Mouse (Mus musculus): ENCODE data around the gene Dvl1. TPM values are rescaled to one million over a fixed set of nuclear protein-coding genes. Genes with fewer than 3 reads are reported as not detected.

Gene Dvl1
- polyA plus RNA-seq, 1 experiment: 184 TPM

DNA sequence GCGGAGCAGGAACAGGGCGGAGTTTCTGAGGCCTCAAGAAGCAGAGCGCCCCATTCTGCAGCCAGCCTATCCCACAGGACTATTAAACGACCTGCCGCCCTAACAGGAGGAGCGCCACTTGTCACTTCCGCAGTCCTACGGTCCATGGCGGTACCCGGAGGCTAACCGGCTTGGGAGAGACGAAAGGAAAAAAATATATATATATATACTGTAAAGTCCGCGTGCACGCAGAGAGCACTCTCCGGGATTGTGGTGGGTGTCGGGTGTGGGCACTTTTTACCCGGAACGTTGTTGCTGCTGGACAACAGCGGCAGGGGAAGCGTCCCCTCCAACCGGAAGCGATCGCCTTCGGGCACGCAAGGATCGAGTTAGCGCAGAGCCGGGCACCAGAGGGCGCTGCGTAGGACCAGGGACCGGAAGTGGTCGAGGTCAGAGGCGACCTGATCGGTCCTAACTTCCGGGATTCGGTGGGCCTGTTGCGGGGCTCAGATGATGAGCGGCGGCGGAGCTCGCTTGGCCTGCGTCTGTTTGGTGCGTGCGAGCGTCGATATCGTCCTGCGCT is 15.9 kb upstream of the Dvl1 start, which contains the start of gene Aurkaip1:
Gene Aurkaip1, plus strand, starts transcription at position 68 of the 562 bp plus-strand sequence.
- peak; percentile 95 for DNase-seq
- WGBS: under 1% methylated on average over 49 of the region's 49 CpGs
- TF ChIP-seq POLR2A (IDR thresholded peaks at IDR 0.05; ENCODE audit: control insufficient read depth, extremely low read depth, insufficient read depth, low read length, poor library complexity): peak; percentile 71; the same call in 1 of the 2 replicates
- peak; percentile 92 for TF ChIP-seq CTCF (IDR thresholded peaks at IDR 0.05; ENCODE audit: borderline replicate concordance, control insufficient read depth, extremely low read depth, insufficient read depth, low read length, poor library complexity)
- Histone ChIP-seq H3K36me3 (ENCODE audit: control insufficient read depth, insufficient read depth, low read length) (0 out of 2 replicates have a peak, but pooled peaks cover 7% of the 10 kb centered on the region), H3K4me1 (replicated peaks; ENCODE audit: control insufficient read depth, insufficient read depth, low read length) (peaks cover 17% of the 10 kb centered on the region), H3K4me3 (ENCODE audit: control insufficient read depth, insufficient read depth, low read length) (peak within 1 kb of the TSS; percentile 71), H3K27ac (ENCODE audit: control insufficient read depth, insufficient read depth, low read length) (peak within 1 kb of the TSS; percentile 75), H3K27me3 (ENCODE audit: control insufficient read depth, insufficient read depth, low read length) (no peaks in the 10 kb centered on the region)

DNA sequence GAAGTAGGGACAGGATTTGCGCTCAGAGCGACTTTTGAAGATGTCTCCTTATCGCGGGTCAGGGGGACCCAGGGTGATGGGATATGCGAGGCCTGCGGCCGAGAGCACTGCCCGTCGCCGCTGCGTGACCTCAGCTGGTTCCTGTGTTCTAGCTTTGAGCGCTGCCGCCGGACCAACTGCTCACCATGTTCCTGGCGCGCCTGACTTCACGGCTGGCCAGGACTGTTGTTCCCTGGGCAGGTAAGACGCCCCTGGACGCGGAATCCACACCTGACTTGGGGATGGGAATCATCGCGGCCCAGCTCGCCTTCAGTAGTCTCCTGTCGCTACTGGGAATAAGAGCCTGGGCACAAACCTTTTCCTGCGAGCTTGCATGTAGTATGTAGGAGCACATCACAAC is 15.4 kb upstream of the Dvl1 start:
- no peak for DNase-seq
- H3K36me3 ChIP-seq (ENCODE audit: control insufficient read depth, insufficient read depth, low read length): 0 out of 2 replicates have a peak, but pooled peaks cover 4% of the 10 kb centered on the region
- TF ChIP-seq CTCF (IDR thresholded peaks at IDR 0.05; ENCODE audit: borderline replicate concordance, control insufficient read depth, extremely low read depth, insufficient read depth, low read length, poor library complexity): no peak
- TF ChIP-seq POLR2A (IDR thresholded peaks at IDR 0.05; ENCODE audit: control insufficient read depth, extremely low read depth, insufficient read depth, low read length, poor library complexity): no peak; the same call in 1 of the 2 replicates
- WGBS: 2% methylated on average over 25 of the region's 25 CpGs
- peak overlapping the region; percentile 38 for H3K27ac ChIP-seq (ENCODE audit: control insufficient read depth, insufficient read depth, low read length)
- peaks cover 17% of the 10 kb centered on the region for H3K4me1 ChIP-seq (replicated peaks; ENCODE audit: control insufficient read depth, insufficient read depth, low read length)
- peak overlapping the region; percentile 71 for H3K4me3 ChIP-seq (ENCODE audit: control insufficient read depth, insufficient read depth, low read length)
- no peaks in the 10 kb centered on the region for H3K27me3 ChIP-seq (ENCODE audit: control insufficient read depth, insufficient read depth, low read length)

GRCm38 (mm10) chr4:155832321-155832720 is 14.9 kb upstream of the Dvl1 start:
- 62% methylated on average over 10 of the region's 10 CpGs for WGBS
- TF ChIP-seq CTCF (IDR thresholded peaks at IDR 0.05; ENCODE audit: borderline replicate concordance, control insufficient read depth, extremely low read depth, insufficient read depth, low read length, poor library complexity) (no peak), POLR2A (IDR thresholded peaks at IDR 0.05; ENCODE audit: control insufficient read depth, extremely low read depth, insufficient read depth, low read length, poor library complexity) (no peak)
- no peak for DNase-seq
- Histone ChIP-seq H3K36me3 (ENCODE audit: control insufficient read depth, insufficient read depth, low read length) (0 out of 2 replicates have a peak, but pooled peaks cover 4% of the 10 kb centered on the region), H3K4me1 (replicated peaks; ENCODE audit: control insufficient read depth, insufficient read depth, low read length) (peaks cover 17% of the 10 kb centered on the region), H3K4me3 (ENCODE audit: control insufficient read depth, insufficient read depth, low read length) (peak overlapping the region; percentile 71), H3K27me3 (ENCODE audit: control insufficient read depth, insufficient read depth, low read length) (no peaks in the 10 kb centered on the region), H3K27ac (ENCODE audit: control insufficient read depth, insufficient read depth, low read length) (no peak overlapping the region; the same call in 1 of the 2 replicates)

DNA sequence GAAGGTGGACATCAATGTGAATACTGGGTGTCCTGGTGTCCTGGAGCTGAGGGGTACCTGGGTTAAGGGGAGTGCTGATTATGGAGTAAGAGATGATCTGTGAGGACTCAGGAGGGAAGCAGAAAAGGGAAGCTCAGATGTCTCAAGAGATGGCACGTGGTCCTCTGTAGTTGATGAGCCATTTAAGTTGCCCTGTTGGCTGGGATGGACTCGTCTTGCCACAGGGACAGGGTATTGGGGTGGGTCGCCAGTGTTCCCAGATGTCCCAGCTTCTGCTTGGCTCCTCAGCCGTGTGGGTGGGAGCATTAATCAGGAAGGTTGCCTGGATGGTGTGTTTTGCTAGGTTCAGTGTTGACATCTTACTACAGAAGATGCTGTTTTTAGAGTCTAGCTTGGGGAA is 14.0 kb upstream of the Dvl1 start:
- DNase-seq: no peak
- Histone ChIP-seq H3K4me3 (ENCODE audit: control insufficient read depth, insufficient read depth, low read length) (no peak overlapping the region), H3K4me1 (replicated peaks; ENCODE audit: control insufficient read depth, insufficient read depth, low read length) (peaks cover 21% of the 10 kb centered on the region), H3K27me3 (ENCODE audit: control insufficient read depth, insufficient read depth, low read length) (no peaks in the 10 kb centered on the region), H3K27ac (ENCODE audit: control insufficient read depth, insufficient read depth, low read length) (no peak overlapping the region), H3K36me3 (ENCODE audit: control insufficient read depth, insufficient read depth, low read length) (0 out of 2 replicates have a peak, but pooled peaks cover 4% of the 10 kb centered on the region)
- WGBS: 89% methylated on average over 4 of the region's 4 CpGs
- no peak for TF ChIP-seq CTCF (IDR thresholded peaks at IDR 0.05; ENCODE audit: borderline replicate concordance, control insufficient read depth, extremely low read depth, insufficient read depth, low read length, poor library complexity)
- TF ChIP-seq POLR2A (IDR thresholded peaks at IDR 0.05; ENCODE audit: control insufficient read depth, extremely low read depth, insufficient read depth, low read length, poor library complexity): no peak

GRCm38 (mm10) chr4:155833836-155834235 is 13.4 kb upstream of the Dvl1 start:
- H3K36me3 ChIP-seq (ENCODE audit: control insufficient read depth, insufficient read depth, low read length): 0 out of 2 replicates have a peak, but pooled peaks cover 4% of the 10 kb centered on the region
- peak; percentile 63 for DNase-seq
- WGBS: 46% methylated on average over 2 of the region's 2 CpGs
- no peaks in the 10 kb centered on the region for H3K27me3 ChIP-seq (ENCODE audit: control insufficient read depth, insufficient read depth, low read length)
- TF ChIP-seq CTCF (IDR thresholded peaks at IDR 0.05; ENCODE audit: borderline replicate concordance, control insufficient read depth, extremely low read depth, insufficient read depth, low read length, poor library complexity) (peak; percentile 64; the same call in 1 of the 2 replicates), POLR2A (IDR thresholded peaks at IDR 0.05; ENCODE audit: control insufficient read depth, extremely low read depth, insufficient read depth, low read length, poor library complexity) (no peak)
- no peak overlapping the region for H3K4me3 ChIP-seq (ENCODE audit: control insufficient read depth, insufficient read depth, low read length)
- no peak overlapping the region for H3K27ac ChIP-seq (ENCODE audit: control insufficient read depth, insufficient read depth, low read length)
- peaks cover 21% of the 10 kb centered on the region for H3K4me1 ChIP-seq (replicated peaks; ENCODE audit: control insufficient read depth, insufficient read depth, low read length)

DNA sequence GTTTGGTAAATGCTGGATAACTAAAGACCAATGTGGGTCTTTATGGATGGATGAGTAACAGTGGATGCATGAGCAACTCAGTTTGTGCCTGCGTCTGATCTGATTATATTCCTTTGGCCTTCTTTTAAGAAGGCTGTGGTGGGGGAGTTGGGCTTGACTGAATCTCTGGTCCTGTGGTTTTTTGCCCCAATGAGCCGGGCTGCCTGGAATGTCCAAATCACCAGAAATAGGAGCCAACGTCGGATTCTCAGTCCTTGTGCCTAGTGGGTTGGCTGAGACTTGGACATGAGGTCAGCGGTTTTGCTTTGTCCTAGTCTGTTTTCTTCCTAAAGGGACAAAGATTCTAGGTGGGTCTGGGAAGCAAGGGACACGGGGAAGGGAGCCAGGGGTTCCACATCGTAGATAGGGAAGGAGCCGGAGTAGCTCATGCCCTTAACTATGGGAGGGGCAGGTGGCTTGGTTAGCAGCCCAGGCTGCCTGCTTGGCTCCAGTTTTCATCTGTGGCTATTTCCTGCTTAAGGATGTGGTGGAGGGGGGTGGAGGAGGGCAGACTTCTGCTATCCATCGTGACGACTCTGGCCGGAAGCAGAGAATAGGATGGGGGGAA is 9.7 kb upstream of the Dvl1 start:
- Histone ChIP-seq H3K4me1 (replicated peaks; ENCODE audit: control insufficient read depth, insufficient read depth, low read length) (peaks cover 26% of the 10 kb centered on the region), H3K4me3 (ENCODE audit: control insufficient read depth, insufficient read depth, low read length) (no peak overlapping the region), H3K27ac (ENCODE audit: control insufficient read depth, insufficient read depth, low read length) (no peak overlapping the region), H3K27me3 (ENCODE audit: control insufficient read depth, insufficient read depth, low read length) (no peaks in the 10 kb centered on the region), H3K36me3 (ENCODE audit: control insufficient read depth, insufficient read depth, low read length) (0 out of 2 replicates have a peak, but pooled peaks cover 4% of the 10 kb centered on the region)
- no peak for DNase-seq
- TF ChIP-seq CTCF (IDR thresholded peaks at IDR 0.05; ENCODE audit: borderline replicate concordance, control insufficient read depth, extremely low read depth, insufficient read depth, low read length, poor library complexity): no peak
- TF ChIP-seq POLR2A (IDR thresholded peaks at IDR 0.05; ENCODE audit: control insufficient read depth, extremely low read depth, insufficient read depth, low read length, poor library complexity): no peak
- WGBS: 29% methylated on average over 11 of the region's 11 CpGs

All from thymus, adult 2 months (tissue).